Mouse (Mus musculus): Measurements from ENCODE around the gene Polr1a.
"Not testable (repeated sequence)": the region's sequence is repeated elsewhere in the genome, so short reads cannot be mapped to it uniquely, and the experiment has no call there.

Polr1a gene

GRCm38 (mm10) chr6:71908481-71909381, at the start of gene Polr1a, which contains the start of gene Ptcd3:
Polr1a (plus strand) TSS chr6:71909053.
Ptcd3 (minus strand) TSS chr6:71908750.
- peak; percentile 97 for DNase-seq (ENCODE audit: low spot score)

- DNase-seq (ENCODE audit: low spot score), result no peak
Measured at GRCm38 (mm10) chr6:71867751-71868150, 41.1 kb upstream of the Polr1a start.

GRCm38 (mm10) chr6:71868809-71869208, 40.0 kb upstream of the Polr1a start:
- peak; percentile 49 for DNase-seq (ENCODE audit: low spot score)

- DNase-seq (ENCODE audit: low spot score), result no peak
Measured at GRCm38 (mm10) chr6:71871396-71871795, 37.5 kb upstream of the Polr1a start.

- peak; percentile 21 for DNase-seq (ENCODE audit: low spot score)
Measured at GRCm38 (mm10) chr6:71877965-71878760, 30.7 kb upstream of the Polr1a start.

- DNase-seq (ENCODE audit: low spot score), result no peak
Measured at GRCm38 (mm10) chr6:71893263-71893662, 15.6 kb upstream of the Polr1a start.

GRCm38 (mm10) chr6:71907702-71908235, 1.1 kb upstream of the Polr1a start:
- peak; percentile 34 for DNase-seq (ENCODE audit: low spot score)

GRCm38 (mm10) chr6:71909384-71909783, 531 bp downstream of the Polr1a start:
- no peak for DNase-seq (ENCODE audit: low spot score)

GRCm38 (mm10) chr6:71909840-71910239, 987 bp downstream of the Polr1a start:
- DNase-seq (ENCODE audit: low spot score), result peak; percentile 49

- no peak for DNase-seq (ENCODE audit: low spot score)
Measured at GRCm38 (mm10) chr6:71911686-71912450, 3.0 kb downstream of the Polr1a start.

GRCm38 (mm10) chr6:71920752-71921151, 11.9 kb downstream of the Polr1a start:
- no peak for DNase-seq (ENCODE audit: low spot score)

- not testable (repeated sequence) for DNase-seq (ENCODE audit: low spot score)
Measured at GRCm38 (mm10) chr6:71925233-71925632, 16.4 kb downstream of the Polr1a start.

GRCm38 (mm10) chr6:71927911-71928310, 19.1 kb downstream of the Polr1a start:
- peak; percentile 76 for DNase-seq (ENCODE audit: low spot score)

GRCm38 (mm10) chr6:71930053-71930452, 21.2 kb downstream of the Polr1a start:
- no peak for DNase-seq (ENCODE audit: low spot score)

GRCm38 (mm10) chr6:71930830-71931437, 22.1 kb downstream of the Polr1a start:
- no peak for DNase-seq (ENCODE audit: low spot score)

GRCm38 (mm10) chr6:71932347-71932746, 23.5 kb downstream of the Polr1a start:
- DNase-seq (ENCODE audit: low spot score), result no peak

GRCm38 (mm10) chr6:71934081-71934556, 25.3 kb downstream of the Polr1a start:
- peak; percentile 91 for DNase-seq (ENCODE audit: low spot score)

GRCm38 (mm10) chr6:71935737-71936136, 26.9 kb downstream of the Polr1a start:
- no peak for DNase-seq (ENCODE audit: low spot score)

GRCm38 (mm10) chr6:71940912-71941311, 32.1 kb downstream of the Polr1a start:
- DNase-seq (ENCODE audit: low spot score), result peak; percentile 45

- DNase-seq (ENCODE audit: low spot score), result no peak
Measured at GRCm38 (mm10) chr6:71945101-71945500, 36.2 kb downstream of the Polr1a start.

- no peak for DNase-seq (ENCODE audit: low spot score)
Measured at GRCm38 (mm10) chr6:71946121-71946520, 37.3 kb downstream of the Polr1a start.

Data from adipocyte (in vitro differentiated cells).